Mouse (Mus musculus) midbrain, embryonic 10.5 days (tissue): Measurements from ENCODE around the gene Tbcel. TPM values are rescaled to one million over a fixed set of nuclear protein-coding genes. Genes with fewer than 3 reads are reported as not detected.

Source experiments
- DNase-seq: peaks from one replicate; pipeline ENCODE4 v3.0.0-alpha.2; 2017; ENCODE audit warnings: low spot score
- H3K27ac ChIP-seq: fragments of 300-500 bp; sonication (generic); replicated peaks from 2 replicates; pipeline ENCODE4 v1.5.1; 2016; ENCODE audit warnings: mild to moderate bottlenecking
- H3K27me3 ChIP-seq: fragments of 300-500 bp; sonication (generic); 2 replicates; pipeline ENCODE4 v1.6.1; 2016; ENCODE audit warnings: low read depth, mild to moderate bottlenecking; ENCODE audit not compliant: poor library complexity, severe bottlenecking
- H3K36me3 ChIP-seq: fragments of 300-500 bp; sonication (generic); 2 replicates; pipeline ENCODE4 v1.6.1; 2016; ENCODE audit warnings: mild to moderate bottlenecking, moderate library complexity
- H3K4me1 ChIP-seq: fragments of 300-500 bp; sonication (generic); 2 replicates; pipeline ENCODE4 v1.6.1; 2016
- H3K4me3 ChIP-seq: fragments of 300-500 bp; sonication (generic); 2 replicates; pipeline ENCODE4 v1.5.1; 2016; ENCODE audit warnings: mild to moderate bottlenecking, moderate library complexity
- H3K9me3 ChIP-seq: fragments of 300-500 bp; sonication (generic); replicated peaks from 2 replicates; pipeline ENCODE4 v1.6.1; 2016; ENCODE audit warnings: mild to moderate bottlenecking
- WGBS: fragments of 180-500 bp; shearing (Covaris S2); methylation state at CpG from one replicate; pipeline ENCODE4 v1.1.7; 2016; 5-methylcytosine and 5-hydroxymethylcytosine counted together
- polyA plus RNA-seq: library from polyadenylated mRNA; unstranded; fragments of >200 nt; fragmentation: Nextera tagmentation; extraction: Ambion mirVana; gene quantifications from 2 replicates; pipeline ENCODE4 v1.2.1, GENCODE M21; 2016

The Tbcel gene
- polyA plus RNA-seq, 1 experiment from 2014 or later = 3.7 TPM

DNA sequence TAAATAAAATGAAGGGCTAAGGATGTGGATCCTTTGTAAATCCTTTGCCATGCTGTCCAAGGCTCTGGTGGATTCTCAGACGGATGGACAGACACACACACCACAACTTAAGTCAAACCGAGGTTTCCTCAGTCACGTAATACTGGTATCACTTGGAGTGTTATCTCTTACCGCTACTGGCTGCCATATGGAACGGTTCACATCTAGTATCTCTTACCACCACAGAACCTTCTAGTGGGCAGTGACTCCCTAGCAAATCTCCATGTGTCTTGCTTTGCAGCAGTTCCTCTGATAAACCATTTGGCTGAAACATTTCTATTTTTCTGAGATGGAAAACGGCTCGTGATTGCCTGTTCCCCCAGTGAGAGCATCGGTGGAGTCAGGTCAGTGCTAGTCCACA is 33.4 kb downstream of the Tbcel start:
- Histone ChIP-seq H3K4me3 (no peak overlapping the region), H3K27ac (no peak overlapping the region), H3K9me3 (no peaks in the 10 kb centered on the region), H3K36me3 (no peaks in the 10 kb centered on the region), H3K27me3 (no peaks in the 10 kb centered on the region), H3K4me1 (peaks cover 18% of the 10 kb centered on the region)
- DNase-seq = no peak
- 87% methylated on average over 8 of the region's 8 CpGs for WGBS

DNA sequence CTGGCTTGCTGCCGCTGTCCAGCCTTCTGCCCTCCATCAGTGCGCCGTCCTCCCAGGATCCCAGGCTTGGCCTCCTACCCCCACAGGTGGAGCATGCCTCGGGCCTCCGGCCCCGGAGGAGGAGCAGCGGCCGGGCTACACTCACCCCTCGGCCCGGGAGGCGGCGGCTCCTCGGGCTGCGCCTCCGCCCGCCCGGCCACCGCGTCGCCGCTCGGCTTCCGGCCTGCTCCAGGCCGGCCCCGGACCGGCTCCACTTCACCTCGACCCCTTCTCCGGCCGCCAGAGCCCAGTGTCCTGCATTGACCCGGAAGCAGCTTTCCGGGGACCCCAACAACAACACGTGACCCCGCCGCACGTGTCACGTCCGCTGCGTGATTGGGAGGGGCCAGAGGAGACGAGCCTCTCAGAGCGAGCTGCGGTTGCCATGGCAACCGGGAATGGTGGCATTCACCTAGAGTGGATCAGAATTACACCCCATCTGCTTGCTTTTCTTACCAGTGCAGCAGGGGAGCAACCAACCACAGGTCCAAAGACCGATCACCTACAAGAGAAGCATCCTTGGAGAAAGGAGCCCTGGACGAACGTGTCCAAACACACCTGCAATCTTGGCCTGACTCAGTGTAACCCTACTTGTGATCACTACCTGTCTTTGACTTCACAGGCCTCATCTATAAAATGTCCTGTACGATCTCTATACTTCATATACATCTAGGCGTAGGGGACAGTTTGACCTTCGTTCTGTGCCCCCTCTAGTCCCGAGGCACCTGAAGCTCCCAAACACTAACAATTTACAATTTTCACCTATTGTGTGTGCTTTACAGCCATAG is 35.5 kb downstream of the Tbcel start:
- WGBS = 6% methylated on average over 49 of the region's 49 CpGs
- Histone ChIP-seq H3K4me3 (peak overlapping the region; percentile 95), H3K9me3 (no peaks in the 10 kb centered on the region), H3K36me3 (peaks cover under 1% of the 10 kb centered on the region; the same call in 1 of the 2 replicates), H3K27ac (peak overlapping the region; percentile 90), H3K27me3 (no peaks in the 10 kb centered on the region), H3K4me1 (peaks cover 18% of the 10 kb centered on the region)
- peak; percentile 96 for DNase-seq

DNA sequence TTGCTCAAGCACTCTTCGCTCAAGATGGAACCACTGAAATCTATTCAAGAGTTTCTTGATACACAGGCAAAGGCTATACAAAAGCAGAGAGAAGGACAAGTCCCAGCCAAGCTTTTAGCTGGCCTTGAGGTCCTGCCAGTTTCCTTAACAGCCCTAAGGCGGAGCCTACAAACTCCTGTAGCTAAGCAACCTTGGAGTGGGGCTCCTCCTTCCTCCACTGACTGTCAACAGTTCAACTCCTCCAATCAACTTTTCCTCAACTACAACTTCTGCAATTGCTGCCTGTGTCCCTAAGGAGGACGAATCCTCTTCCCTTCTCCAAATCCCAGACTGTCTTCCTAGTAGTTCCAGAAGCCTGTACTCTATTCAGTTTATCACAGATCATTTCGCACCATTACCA is 36.4 kb downstream of the Tbcel start:
- 53% methylated on average over 4 of the region's 4 CpGs for WGBS
- Histone ChIP-seq H3K9me3 (no peaks in the 10 kb centered on the region), H3K27me3 (no peaks in the 10 kb centered on the region), H3K36me3 (peaks cover 5% of the 10 kb centered on the region; the same call in 1 of the 2 replicates), H3K4me3 (peak overlapping the region; percentile 95), H3K27ac (peak overlapping the region; percentile 90), H3K4me1 (peaks cover 18% of the 10 kb centered on the region)
- DNase-seq = no peak

DNA sequence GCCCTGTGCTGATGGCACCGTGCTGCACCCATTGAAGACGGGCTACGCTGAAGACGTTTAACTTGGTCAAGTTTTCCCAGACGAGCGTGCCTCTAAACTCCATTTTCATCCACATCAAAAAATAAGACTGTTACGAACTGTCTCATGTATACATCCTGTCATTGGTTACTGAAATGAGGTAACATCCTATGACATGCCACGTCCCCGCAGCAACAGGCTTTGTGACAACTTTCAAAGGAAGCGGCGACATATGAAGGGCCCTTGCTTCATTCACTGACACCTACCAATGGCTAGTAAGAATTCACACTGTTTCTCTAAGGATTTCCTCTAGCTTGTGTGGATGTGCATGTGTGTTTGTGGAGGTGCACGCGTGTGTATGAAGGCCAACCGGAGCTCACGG is 38.3 kb downstream of the Tbcel start:
- H3K27ac ChIP-seq = no peak overlapping the region
- WGBS = 94% methylated on average over 15 of the region's 15 CpGs

DNA sequence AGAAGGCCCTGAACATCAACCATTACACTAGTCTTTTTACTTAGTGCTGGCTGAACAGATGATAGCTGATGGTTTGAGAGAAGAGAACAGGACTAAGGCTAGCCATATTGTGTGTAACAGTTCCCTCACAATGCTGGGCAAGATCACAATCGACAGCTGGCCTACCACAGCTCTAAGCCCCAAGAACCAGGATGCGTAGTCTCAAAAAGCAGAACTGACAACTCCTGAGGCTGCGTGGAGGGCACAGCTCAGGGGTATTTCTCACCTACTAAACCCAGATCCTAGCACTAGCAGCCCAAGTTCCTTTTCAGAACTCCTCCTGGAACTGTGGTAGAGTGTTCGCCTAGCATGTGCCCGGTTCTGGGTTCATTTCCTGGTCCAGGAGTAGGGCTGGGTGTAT is 39.2 kb downstream of the Tbcel start:
- H3K36me3 ChIP-seq = peaks cover 7% of the 10 kb centered on the region; the same call in 1 of the 2 replicates
- DNase-seq = no peak
- H3K4me3 ChIP-seq = no peak overlapping the region
- H3K27me3 ChIP-seq = no peaks in the 10 kb centered on the region
- peaks cover 25% of the 10 kb centered on the region for H3K4me1 ChIP-seq
- no peak overlapping the region for H3K27ac ChIP-seq
- 89% methylated on average over 5 of the region's 5 CpGs for WGBS
- no peaks in the 10 kb centered on the region for H3K9me3 ChIP-seq

More for the DNA sequence above, 38.3 kb downstream of the Tbcel start:
- no peak for DNase-seq
- Histone ChIP-seq H3K4me1 (peaks cover 18% of the 10 kb centered on the region), H3K27me3 (no peaks in the 10 kb centered on the region), H3K4me3 (no peak overlapping the region), H3K36me3 (peaks cover 7% of the 10 kb centered on the region; the same call in 1 of the 2 replicates), H3K9me3 (no peaks in the 10 kb centered on the region)

DNA sequence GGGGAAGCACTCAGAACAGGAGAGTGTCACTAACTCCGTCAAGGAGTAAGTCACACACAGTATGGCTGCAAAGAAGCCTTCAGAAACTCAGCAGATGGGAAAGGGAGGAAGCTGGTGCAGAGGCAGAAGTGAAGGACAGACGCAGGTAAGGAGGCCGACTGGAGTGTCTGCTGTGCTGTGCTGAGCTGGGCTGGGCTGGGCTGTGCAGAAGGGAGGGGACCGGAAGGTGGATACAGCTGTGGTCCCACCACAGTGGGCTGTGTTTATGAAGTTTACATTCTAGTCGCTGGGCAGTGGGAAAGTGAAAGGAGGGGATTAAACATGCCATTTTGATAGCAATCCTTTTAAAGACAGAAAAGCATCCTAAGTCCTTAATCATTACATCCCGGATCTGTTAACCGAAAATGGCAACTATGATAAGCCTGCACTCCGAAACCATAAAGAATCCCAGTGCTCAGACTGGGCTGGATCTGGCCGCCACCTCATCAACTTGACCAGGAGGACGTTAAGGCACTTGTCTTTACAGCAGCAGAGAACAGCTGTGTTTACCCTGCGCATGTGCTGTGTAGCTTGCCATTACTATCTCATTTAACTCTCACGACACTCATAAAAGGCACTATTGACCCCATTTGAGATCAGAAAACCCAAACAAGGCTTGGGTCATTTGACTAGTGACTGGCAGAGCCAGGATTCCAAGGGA is 40.3 kb downstream of the Tbcel start:
- Histone ChIP-seq H3K27ac (no peak overlapping the region), H3K4me1 (peaks cover 24% of the 10 kb centered on the region), H3K27me3 (no peaks in the 10 kb centered on the region), H3K36me3 (peaks cover 7% of the 10 kb centered on the region; the same call in 1 of the 2 replicates), H3K9me3 (no peaks in the 10 kb centered on the region), H3K4me3 (no peak overlapping the region)
- 87% methylated on average over 12 of the region's 12 CpGs for WGBS
- DNase-seq = no peak

DNA sequence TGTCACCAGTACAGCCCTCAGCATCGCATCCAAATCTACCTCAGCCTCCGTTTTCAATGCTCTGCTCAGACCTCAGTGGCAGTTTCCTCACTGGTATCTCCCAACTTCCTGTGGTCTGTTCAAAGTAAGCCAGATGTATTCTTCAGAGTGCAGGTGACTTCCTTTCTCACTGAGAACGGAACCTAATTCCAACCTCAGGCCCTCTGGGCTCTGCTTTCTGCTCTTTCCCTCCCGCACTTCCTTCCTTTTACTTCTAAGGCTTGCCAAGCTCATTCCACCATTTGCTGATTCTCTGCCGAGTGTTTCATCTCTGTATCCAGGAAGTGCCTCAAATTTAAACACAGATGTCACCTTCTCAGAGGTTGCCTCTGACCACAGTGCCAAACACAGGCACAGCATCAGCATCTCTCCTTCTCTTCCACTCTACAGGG is 41.9 kb downstream of the Tbcel start:
- WGBS = 83% methylated on average over 5 of the region's 5 CpGs
- Histone ChIP-seq H3K27me3 (no peaks in the 10 kb centered on the region), H3K36me3 (peaks cover 7% of the 10 kb centered on the region; the same call in 1 of the 2 replicates), H3K4me3 (no peak overlapping the region), H3K9me3 (no peaks in the 10 kb centered on the region), H3K4me1 (peaks cover 15% of the 10 kb centered on the region), H3K27ac (no peak overlapping the region)
- no peak for DNase-seq

DNA sequence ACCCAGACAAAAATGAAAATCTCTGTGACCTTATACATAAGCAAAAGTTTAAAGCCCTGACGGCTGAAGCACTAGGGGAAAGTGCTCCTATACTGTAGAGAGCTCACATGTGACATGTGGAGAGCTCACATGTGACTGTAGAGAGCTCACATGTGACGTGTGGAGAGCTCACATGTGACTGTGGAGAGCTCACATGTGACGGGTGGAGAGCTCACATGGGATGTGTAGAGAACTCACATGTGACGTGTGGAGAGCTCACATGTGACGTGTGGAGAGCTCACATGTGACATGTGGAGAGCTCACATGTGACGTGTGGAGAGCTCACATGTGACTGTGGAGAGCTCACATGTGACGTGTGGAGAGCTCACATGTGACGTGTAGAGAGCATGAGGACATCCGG is 43.4 kb downstream of the Tbcel start:
- WGBS = 90% methylated on average over 9 of the region's 9 CpGs
- H3K4me1 ChIP-seq = peaks cover 17% of the 10 kb centered on the region
- no peak overlapping the region for H3K4me3 ChIP-seq
- peaks cover 7% of the 10 kb centered on the region; the same call in 1 of the 2 replicates for H3K36me3 ChIP-seq
- H3K9me3 ChIP-seq = no peaks in the 10 kb centered on the region
- DNase-seq = no peak
- H3K27me3 ChIP-seq = no peaks in the 10 kb centered on the region
- no peak overlapping the region for H3K27ac ChIP-seq

DNA sequence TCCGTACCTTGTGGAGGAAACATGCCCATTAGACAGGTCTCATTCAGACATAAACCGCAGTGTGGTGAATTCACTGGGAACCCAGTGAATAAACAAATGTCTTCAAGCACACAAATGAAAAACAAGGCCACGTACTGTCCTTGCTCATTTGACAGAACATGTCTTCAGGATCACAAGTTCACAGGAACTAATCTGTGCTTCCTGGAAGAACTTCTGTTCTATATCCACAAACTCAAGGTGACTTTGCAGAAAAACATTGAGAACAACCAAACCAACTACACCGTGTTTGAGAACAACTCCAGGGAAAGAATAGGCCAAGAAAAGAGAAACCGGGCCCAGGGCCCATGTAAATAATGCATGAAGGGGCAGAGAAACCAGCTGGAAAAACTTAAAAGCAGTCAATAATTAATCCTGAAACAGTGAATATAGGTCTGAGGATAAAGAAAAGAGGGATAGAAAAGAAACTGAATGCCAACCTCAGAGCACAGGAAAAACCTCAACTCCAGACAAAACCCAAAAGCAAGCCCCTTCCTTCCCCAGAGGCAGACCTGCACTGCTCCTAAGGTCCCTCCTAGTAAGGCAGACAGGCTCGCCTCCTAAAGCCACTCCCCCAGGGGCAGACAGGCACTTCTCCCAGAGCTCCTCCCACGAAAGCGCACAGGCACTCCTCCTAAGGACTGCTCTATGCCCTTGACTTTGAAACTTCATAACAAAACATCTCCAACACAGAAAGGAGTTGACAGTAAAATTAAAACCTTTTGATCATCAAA is 44.2 kb downstream of the Tbcel start:
- no peak for DNase-seq
- no peak overlapping the region for H3K27ac ChIP-seq

DNA sequence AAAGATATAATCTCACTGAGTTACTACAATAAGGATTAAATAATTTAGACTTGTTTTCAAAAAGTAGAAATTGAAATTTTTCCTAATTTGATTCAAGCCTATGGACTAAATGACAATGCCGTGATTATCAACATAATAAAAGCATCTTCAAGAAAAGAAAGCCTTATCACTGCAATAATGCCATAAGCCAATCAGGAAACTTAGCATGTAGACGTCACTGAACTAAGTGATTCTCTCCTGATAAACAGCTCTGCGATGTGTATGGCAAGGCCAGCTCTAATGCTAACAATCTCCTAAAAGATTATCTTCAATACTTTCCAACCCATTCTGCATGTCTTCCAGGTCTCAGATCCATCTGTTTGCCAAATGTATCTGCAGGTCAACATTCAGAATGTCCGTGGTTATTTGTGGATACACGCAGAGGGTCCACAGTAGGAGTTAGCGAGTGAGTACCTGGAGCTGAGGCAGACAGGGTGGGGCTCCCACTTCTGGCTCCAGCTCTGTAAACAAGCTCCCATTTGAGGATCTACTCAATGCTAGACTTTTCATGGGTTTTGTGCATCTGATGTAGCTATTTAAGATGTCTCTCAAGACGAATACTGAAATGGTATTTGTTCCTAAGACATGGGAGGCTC is 44.9 kb downstream of the Tbcel start:
- peaks cover 7% of the 10 kb centered on the region; the same call in 1 of the 2 replicates for H3K36me3 ChIP-seq
- no peak overlapping the region for H3K27ac ChIP-seq
- no peak overlapping the region for H3K4me3 ChIP-seq
- DNase-seq = no peak
- H3K9me3 ChIP-seq = no peaks in the 10 kb centered on the region
- H3K4me1 ChIP-seq = peaks cover 20% of the 10 kb centered on the region
- no peaks in the 10 kb centered on the region for H3K27me3 ChIP-seq
- WGBS = 90% methylated on average over 7 of the region's 7 CpGs

More for the DNA sequence above, 44.2 kb downstream of the Tbcel start:
- H3K9me3 ChIP-seq = no peaks in the 10 kb centered on the region
- H3K4me3 ChIP-seq = no peak overlapping the region
- peaks cover 7% of the 10 kb centered on the region; the same call in 1 of the 2 replicates for H3K36me3 ChIP-seq
- WGBS = 61% methylated on average over 8 of the region's 8 CpGs
- no peaks in the 10 kb centered on the region for H3K27me3 ChIP-seq
- peaks cover 20% of the 10 kb centered on the region for H3K4me1 ChIP-seq

DNA sequence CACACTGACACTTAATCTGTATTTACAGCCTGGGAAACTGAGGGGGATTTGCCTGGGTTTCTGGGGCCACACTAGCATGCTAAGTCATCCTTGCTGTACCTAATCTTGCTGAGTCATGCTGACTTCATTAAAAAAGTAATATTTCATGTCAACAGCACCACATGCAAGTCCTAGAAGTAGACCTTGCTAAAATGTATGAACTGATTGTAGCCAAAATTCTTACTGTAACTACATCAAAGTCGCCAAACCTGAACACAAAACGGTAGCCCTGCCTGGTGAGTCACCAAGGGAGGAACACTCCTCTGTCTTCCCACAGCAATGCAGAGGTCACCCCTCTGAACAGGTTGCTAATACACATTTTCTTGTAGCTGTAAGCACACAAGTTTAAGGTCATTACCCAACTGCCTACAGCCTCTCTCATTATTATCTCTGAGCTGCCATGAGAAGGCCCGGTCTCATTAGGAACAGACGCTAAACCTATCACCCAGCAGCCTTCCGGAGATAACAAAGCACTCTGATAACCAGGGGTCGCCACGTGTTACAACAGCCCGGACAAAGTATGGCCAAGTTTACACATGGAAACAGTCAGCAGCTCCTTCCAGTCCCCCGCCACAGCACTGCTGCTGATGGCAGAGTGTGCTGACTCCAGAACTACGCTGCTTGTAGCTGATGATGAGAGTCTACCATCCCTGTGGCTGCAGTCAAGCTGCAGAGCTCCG is 46.1 kb downstream of the Tbcel start:
- DNase-seq = no peak
- Histone ChIP-seq H3K9me3 (no peaks in the 10 kb centered on the region), H3K27ac (peak overlapping the region; percentile 13; the same call in 1 of the 2 replicates), H3K4me3 (no peak overlapping the region), H3K4me1 (peaks cover 20% of the 10 kb centered on the region), H3K36me3 (0 out of 2 replicates have a peak, but pooled peaks cover 2% of the 10 kb centered on the region), H3K27me3 (no peaks in the 10 kb centered on the region)
- 85% methylated on average over 11 of the region's 11 CpGs for WGBS
